Mouse (Mus musculus) heart, postnatal 25 days (tissue): ENCODE data around the gene Epb41l4b. TPM values are rescaled to one million over a fixed set of nuclear protein-coding genes. Genes with fewer than 3 reads are reported as not detected.

ENCODE experiments used
- DNase-seq: peaks from one replicate; pipeline ENCODE4 v3.0.0; 2022; ENCODE audit warnings: low spot score
- intact Hi-C: fragments of 180-260 bp; cut with DNase I; formaldehyde crosslinking; loops from one replicate; pipeline ENCODE4 v1.15.1; 2025
- total RNA-seq, 2 experiments: library from RNA; stranded (reverse); gene quantifications; 2 replicates each; pipeline ENCODE4 v1.2.3; 2021

Gene Epb41l4b
- total RNA-seq, 2 experiments from 2014 or later = 3.1 to 3.4 TPM

DNA sequence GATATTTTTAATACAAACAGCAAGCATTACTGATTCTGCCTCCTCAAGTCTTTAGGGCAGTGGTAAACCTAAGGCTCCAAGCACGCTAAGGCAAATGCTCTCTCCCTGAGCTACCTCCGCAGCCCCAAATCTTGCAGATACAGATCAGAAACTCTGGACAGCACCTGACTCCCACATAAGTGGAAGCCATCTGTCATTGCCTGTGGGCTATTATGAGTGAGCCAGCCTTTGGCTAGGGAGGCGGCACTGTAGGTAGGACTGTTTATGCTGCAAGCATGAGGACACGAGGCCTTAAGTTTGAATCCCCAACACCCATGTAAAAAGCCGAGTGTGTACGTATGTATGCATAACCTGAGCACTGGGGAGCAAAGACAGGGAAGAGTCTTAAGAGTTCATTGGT is 179.6 kb downstream of the Epb41l4b start:
- no peak for DNase-seq
- intact Hi-C loops = no loop called here

DNA sequence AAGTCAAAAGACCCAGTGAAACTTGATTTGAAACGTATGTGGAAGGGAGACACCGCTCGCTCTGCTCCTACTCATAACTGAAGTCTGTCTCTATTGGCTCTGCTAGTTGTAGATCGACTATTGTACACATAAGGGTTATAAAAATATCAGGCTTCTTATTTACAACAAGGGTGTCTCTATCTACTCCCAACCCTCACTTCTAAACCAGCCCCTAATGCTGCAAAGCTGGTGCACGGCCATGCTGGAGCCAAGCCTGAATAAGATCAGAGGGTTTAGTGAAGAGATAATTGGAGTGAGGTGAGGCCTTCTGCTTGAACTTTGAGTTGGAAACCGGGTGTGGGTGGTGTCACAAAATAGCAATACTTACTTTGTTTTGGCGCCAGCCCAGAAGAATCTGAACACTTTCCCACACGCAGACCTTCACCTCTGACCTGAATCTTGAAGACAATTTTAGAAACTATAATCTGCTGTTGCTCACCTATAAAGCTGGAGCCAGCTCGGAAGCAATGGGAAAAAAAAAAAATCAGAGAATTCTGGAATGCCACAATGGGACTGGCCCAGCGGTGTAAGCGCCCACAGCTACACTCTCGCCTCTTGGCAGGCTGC is 181.8 kb downstream of the Epb41l4b start:
- DNase-seq = no peak
- intact Hi-C loops = no loop called here

DNA sequence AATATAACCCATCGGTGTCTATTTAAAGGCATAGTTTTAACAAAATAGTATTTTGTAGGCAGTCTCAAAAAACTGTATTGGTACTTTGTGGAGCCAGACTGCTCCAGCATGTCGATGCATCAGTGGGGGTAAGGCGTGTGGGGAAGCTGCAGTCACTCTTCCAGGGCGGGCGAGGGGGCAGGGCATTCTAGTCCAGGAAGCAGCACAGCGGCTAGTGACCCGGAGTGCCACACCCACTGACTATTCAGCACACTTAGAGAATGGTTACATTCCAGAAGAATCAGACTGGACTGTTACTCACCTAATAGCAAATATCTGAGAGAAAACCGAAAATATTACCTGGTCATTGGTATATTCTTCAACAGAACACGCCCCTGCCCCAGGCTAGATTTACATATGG is 185.7 kb downstream of the Epb41l4b start:
- intact Hi-C loops = loop anchor here (10.0 kb wide), 1 partner anchor 1583 kb away; no protein-coding TSS in a partner anchor
- DNase-seq = no peak

DNA sequence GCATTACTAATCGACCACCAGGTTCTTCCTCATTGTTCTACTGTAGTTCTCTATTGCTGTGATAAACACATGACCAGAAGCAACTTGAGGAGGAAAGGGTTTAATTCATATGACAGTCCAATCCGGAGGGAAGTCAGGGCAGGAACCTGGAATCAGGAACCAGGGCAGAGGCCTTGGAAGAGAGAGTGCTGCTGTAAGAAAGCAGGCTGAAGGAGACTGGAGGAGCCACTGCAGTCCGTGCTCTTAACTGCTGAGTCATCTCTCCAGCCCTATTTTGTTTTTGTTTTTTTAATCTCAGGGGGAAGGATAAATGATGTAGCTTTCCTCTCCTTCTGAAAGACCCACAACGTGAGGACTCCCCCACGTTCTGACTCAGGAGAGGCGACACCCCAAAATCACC is 190.0 kb downstream of the Epb41l4b start:
- no peak for DNase-seq
- intact Hi-C loops = loop anchor here (10.0 kb wide), 1 partner anchor 1578 kb away; no protein-coding TSS in a partner anchor

DNA sequence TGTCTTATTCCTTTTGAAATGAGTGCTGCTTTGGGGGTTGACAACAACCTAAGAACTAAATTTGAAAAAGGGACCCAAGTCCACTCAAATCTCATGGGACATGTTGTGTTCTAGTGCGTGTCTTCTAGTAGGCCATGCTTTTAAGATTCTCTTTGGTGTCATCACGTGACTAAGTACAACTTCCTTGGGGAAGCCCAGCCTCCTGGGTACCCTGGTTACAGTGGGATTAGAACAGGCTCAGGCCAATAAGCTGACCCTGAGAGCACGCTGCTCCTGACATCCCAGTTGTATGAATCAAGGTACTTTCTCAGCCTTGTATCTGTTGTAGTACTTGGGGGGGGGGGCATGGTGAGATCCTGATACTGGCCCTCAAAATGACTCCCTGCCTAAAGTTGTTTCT is 191.5 kb downstream of the Epb41l4b start:
- intact Hi-C loops = loop anchor here (10.0 kb wide), 1 partner anchor 1577 kb away; no protein-coding TSS in a partner anchor
- DNase-seq = no peak

DNA sequence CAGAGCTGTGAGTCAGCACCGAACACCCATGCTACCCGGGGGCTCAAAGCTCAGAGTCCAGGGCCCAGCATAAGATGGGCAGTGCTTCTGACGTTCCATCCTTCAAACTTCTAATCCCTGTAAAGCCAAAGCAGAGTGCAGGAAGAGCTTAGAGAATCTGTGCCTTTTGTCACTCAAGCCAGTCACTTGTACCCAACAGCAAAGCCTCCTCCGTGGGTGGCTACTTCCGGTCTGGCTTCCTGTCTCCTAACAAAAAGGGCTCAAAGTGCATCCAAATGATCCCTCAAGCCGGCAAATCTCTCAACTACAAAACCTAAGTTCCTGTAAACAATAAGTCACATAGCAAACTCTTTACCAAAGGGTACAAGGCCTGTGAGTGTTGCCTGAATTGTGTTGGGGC is 193.7 kb downstream of the Epb41l4b start:
- intact Hi-C loops = no loop called here
- no peak for DNase-seq

DNA sequence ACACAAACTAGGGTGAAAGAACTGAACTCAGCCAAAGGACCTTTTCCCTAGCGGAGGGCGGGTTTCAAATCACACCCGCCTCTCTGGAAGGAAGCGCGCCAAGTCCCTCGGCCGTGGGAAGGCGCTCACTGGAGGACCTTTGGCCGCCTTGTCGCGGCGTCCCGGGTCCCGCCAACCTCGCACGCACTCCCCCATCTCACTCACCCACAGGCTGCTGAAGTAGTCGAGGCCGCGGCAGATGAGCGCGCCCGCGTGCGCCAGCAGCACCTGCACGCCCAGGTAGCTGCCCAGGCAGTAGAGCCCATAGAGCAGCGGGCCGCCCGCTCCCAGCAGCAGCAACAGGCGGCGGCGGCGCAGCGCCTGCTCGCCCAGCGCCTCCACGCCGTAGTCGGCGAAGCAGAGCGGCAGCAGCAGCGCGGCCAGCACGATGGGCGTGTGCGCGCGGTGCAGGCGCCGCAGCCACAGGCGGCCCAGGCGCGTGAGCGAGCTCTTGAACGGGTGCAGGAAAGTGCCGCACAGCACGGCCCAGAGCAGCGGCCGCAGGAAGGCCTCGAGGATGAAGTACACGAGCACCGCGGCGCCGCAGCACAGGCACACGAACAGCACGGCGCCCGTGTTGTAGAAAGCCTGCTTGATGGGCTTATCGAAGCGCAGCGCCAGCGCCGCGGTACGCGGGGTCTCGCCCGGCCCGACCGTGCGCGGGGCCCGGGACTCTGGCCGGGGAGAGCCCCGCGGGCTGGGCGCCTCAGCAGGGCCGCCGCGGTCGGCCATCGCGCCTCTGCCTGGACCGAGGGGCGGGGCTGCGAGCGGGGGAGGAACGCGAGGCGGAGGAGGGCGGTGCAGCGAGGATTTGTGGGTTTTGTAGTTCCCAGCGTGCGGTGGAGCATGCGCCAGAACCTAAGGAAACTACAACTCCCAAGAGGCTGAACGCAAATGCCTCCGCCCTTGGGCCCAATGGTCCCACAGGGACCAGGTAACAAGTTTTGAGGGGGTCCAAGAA is 196.3 kb downstream of the Epb41l4b start, which contains the start of gene Tmem245:
Tmem245 (minus strand) TSS at position 797 of the 1,000 bp plus-strand sequence.
- DNase-seq = peak; percentile 88
- intact Hi-C loops = no loop called here

DNA sequence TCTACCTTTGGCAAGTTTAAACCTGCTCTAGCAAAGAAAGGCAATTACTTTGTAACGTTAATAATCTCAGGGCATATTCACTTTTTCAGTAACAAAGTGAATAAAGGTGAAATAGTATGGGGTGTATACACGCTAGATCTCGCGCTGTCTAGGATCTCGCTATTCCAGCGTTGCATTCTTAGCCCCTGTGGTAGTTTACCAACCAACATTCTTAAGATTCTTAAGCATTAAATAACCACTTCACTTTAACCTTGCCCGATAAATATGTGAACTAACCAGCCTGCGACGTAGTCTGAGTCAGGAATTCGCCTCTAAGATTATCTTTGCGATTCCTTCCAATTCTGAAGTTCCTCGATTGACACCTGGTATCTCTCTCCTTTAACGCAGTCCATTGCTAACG is 197.1 kb downstream of the Epb41l4b start:
- intact Hi-C loops = no loop called here
- DNase-seq = no peak

DNA sequence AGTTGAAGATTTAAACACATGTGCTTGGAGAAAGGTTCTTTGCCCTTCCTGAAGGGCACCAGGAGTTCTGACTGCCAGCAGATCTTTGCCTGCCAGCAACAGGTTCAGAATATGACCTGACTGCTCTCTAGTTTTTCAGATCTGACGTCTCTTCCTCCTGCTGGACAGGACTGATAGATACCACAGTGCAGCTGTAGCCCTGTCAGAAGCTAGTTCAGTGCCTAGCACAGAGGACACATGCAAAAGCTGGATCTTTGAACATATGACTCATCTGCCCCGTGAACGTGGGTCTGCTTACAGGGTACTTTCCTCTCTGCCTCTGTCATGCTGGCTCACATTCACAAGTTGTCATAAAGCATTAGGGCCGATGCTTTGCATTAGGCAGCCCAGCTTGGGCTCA is 199.0 kb downstream of the Epb41l4b start:
- DNase-seq = no peak
- intact Hi-C loops = no loop called here

DNA sequence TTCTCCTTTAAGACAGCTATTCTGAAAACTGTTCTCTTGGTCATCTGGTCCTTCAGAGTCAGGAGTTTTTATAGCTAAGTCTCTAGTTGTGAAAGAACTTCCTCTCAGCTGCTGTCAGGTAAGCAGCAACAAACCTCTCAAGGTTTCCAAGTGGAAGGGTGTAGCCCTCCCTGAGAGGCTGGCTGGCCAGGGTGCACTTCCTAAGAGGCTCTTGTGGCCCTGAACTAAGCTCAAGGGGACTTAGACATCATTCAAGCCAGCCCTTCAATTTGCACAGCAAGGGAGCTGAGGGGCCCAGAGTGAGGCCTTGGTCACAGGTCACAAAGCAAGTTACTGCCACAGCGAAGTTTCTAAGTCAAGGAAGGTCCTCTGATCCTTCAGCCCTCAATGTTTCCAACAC is 200.0 kb downstream of the Epb41l4b start:
- no peak for DNase-seq
- intact Hi-C loops = no loop called here

DNA sequence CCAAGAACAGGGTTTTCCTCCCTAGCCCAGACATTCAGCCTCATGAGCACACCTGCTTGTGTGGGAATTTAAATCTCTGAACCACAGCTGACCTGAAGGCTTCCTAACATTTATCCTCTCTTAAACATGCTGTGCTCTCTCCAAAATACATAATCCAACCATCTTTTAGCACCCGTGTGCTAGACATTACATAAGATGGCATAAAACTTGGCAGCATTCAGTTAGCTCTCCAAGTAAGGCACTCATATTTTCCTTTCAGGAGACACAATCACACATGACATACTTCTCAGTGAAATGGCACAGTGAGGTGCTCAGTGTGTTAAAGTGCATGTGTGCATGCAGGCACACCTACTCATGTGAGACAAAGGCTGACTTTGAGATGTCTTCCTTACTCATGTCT is 200.7 kb downstream of the Epb41l4b start:
- intact Hi-C loops = no loop called here
- no peak for DNase-seq

Other genes starting within 250 kb of the Epb41l4b start
- gene Tmem245, start 196.0 kb downstream of the Epb41l4b start, total RNA-seq = 10 to 100 TPM; 56.5 to 58.1 TPM
- gene Frrs1l, start 153.0 kb downstream of the Epb41l4b start, total RNA-seq = under 1 TPM in 1 of 2 experiments, not detected in 1; 0.05 TPM
- gene Ptpn3, start 158.4 kb upstream of the Epb41l4b start, total RNA-seq = 10 to 100 TPM; 31.6 to 36.7 TPM